Mouse (Mus musculus): ENCODE measurements at regions not wholly inside any gene's neighbourhood (a gene's known extent, or its start where the extent isn't known, plus 50 kb on each side); places are given as distances from the start of the nearest gene placed in this dataset.

GRCm38 (mm10) chr2:118025829-118026735 is 85.6 kb upstream of the Thbs1 start:
- intact Hi-C loops (cut with DNase I) = no loop called here

GRCm38 (mm10) chr2:118028881-118029280 is 82.8 kb upstream of the Thbs1 start:
- intact Hi-C loops (cut with DNase I) = no loop called here

GRCm38 (mm10) chr2:118029470-118030108 is 82.1 kb upstream of the Thbs1 start:
- intact Hi-C loops (cut with DNase I) = no loop called here

- intact Hi-C loops (cut with DNase I) = no loop called here
Observed at GRCm38 (mm10) chr2:118031662-118032061, 80.0 kb upstream of the Thbs1 start.

GRCm38 (mm10) chr2:118033377-118033776 is 78.3 kb upstream of the Thbs1 start:
- intact Hi-C loops (cut with DNase I) = no loop called here

- intact Hi-C loops (cut with DNase I) = no loop called here
Observed at GRCm38 (mm10) chr2:118034026-118034425, 77.7 kb upstream of the Thbs1 start.

GRCm38 (mm10) chr2:118035333-118035732 is 76.3 kb upstream of the Thbs1 start:
- intact Hi-C loops (cut with DNase I) = no loop called here

- intact Hi-C loops (cut with DNase I) = no loop called here
Observed at GRCm38 (mm10) chr2:118038859-118039818, 72.5 kb upstream of the Thbs1 start.

- intact Hi-C loops (cut with DNase I) = no loop called here
Observed at GRCm38 (mm10) chr2:118039819-118040206, 71.9 kb upstream of the Thbs1 start.

- intact Hi-C loops (cut with DNase I) = no loop called here
Observed at GRCm38 (mm10) chr2:118042380-118043055, 69.2 kb upstream of the Thbs1 start.

- intact Hi-C loops (cut with DNase I) = no loop called here
Observed at GRCm38 (mm10) chr2:118044666-118045065, 67.0 kb upstream of the Thbs1 start.

GRCm38 (mm10) chr2:118050326-118050725 is 61.4 kb upstream of the Thbs1 start:
- intact Hi-C loops (cut with DNase I) = no loop called here

- intact Hi-C loops (cut with DNase I) = no loop called here
Observed at GRCm38 (mm10) chr2:118051610-118052009, 60.1 kb upstream of the Thbs1 start.

- intact Hi-C loops (cut with DNase I) = no loop called here
Observed at GRCm38 (mm10) chr2:118053512-118053911, 58.2 kb upstream of the Thbs1 start.

- intact Hi-C loops (cut with DNase I) = no loop called here
Observed at GRCm38 (mm10) chr2:118058654-118059395, 52.9 kb upstream of the Thbs1 start.

- intact Hi-C loops (cut with DNase I) = no loop called here
Observed at GRCm38 (mm10) chr2:118061291-118061690, 50.4 kb upstream of the Thbs1 start.

Data from adrenal gland (tissue).